Mouse (Mus musculus) CD4-positive, CD25-positive, alpha-beta regulatory T cell, adult 2 months (primary cell): ENCODE data around the gene Tcf19.
A peak's percentile ranks its signal among the peaks of the same experiment; 100 is the strongest.

ENCODE experiments used
- DNase-seq: peaks from one replicate; pipeline ENCODE4 v3.0.0-alpha.2; 2012; ENCODE audit warnings: low read depth, low spot score

Gene Tcf19

DNA sequence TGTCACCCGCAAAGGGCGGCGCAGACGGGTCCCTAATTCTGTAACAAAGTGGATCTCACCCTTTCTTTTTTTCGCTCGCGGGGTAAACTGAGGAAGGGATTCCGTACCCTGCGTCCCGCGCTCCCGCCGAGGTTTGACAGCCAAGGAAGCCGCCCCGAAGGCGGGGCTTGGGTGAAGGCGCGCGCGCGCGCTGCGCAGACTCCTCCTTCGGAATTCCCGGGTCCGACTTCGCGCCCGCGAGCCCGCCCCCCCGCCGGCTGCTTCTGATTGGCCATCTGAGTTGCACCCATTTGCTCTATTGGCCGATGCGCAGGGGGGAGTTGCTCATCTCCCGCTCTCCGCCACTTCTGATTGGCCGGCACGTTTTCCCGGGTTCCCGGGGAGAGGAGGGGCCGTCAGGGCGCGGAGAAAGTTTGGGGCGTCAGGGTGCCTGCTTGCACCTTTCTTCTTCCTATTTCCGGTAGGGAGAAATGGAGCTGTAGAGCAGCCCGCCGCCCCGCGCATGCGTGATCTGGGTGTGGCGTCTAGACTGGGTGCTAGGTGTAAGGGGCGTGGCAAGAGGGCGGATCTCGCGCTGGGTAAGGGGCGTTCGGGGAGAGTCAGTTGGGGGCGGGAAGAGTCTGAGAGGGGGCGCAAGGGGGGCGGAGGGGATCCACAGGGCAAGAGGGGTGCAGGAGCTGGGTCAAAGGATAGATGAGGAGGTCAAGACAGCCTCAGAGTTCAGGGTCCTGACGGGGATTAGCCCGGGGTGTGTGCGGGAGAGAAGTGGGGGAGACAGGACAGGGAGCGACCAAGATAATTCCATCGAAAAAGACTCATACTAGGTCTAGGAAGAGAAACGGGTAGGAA, at the start of gene Tcf19, which contains the start of gene Cchcr1:
Gene Tcf19, minus strand, starts transcription at position 173 of the 849 bp plus-strand sequence.
Gene Cchcr1, plus strand, starts transcription at position 449 of the 849 bp plus-strand sequence.
- peak; percentile 95 for DNase-seq

DNA sequence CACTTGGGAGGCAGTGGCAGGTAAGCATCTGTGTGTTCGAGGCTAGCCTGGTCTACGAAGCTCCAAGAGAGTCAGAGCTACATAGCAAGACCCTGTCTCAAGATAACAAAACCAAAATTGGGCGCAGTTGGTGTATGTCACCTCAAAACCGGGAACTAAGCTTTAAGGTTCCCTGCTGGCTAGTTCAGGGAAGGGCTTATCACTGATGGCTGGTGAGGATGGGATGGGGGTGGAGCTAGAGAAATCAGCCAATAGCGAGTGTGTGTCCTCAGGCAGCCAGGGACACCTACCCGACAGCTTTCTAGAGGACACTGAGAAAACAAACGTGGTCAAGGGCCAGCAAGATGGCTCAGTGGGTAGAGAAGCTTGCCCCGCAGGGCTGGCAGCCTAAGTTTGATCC, 41.6 kb upstream of the Tcf19 start:
- DNase-seq = no peak

DNA sequence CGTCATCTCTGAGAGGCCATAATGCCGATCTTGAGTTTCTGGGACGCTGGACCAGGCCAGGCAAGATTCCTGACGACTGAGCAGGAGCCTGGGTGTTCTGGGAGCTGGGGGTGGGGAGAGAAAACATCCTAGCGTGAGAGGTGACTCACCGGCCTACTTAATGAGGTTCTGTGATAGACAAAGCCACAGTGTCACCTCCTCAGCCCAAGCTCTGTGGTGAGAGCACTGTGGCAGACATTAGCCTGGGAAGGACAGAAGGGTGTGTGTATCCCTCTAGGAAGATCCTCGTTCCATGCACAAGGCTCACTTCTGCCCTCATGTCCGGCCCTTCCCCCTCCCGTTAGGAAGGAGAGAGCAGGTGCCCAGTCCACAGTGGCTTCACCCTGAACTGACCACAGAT, 40.7 kb upstream of the Tcf19 start:
- DNase-seq = no peak

DNA sequence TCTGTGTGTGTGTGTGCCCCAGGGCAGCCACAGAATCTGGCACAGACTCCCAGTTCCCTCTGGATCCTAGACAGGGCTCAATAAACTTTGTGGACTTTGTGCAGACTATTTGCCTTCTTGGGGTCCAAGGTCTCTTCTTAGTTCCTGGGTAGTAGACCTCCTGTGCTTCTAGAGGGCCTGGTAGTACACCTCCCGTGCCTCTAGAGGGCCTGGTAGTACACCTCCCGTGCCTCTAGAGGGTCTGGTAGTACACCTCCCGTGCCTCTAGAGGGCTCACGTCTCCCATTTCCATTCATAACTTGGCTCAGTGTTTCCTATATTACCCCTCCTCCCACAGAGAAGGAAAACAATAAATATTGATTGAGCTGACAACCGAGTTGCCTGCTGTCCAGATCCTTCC, 40.2 kb upstream of the Tcf19 start:
- DNase-seq = peak; percentile 71

DNA sequence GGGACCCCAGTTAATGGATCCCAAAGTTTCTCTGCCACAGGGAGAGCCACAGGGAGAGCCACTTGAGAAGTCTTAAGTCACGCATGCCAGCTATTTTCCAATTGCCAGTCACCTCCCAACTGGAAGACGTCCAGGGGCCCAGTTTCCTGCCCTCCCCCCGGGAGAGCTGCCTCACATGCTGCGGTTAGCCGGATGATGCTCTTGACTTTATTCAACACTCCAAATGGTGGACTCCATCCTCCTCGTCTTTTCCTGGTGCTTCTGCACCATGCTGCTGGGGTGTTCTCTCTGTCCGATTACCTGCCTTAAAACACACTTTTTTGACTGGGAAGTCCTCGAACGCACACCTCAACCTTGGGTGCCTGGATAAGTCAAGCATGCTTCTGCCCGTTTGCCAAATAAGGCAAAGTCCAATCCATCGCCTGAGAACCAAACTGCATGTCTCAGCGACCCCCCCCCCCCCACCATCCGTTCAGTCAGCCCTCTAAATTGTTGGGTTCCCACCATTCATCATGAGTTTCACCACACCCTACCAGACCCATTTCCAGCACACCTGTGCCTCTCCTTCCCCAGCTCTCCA, 39.7 kb upstream of the Tcf19 start:
- no peak for DNase-seq

DNA sequence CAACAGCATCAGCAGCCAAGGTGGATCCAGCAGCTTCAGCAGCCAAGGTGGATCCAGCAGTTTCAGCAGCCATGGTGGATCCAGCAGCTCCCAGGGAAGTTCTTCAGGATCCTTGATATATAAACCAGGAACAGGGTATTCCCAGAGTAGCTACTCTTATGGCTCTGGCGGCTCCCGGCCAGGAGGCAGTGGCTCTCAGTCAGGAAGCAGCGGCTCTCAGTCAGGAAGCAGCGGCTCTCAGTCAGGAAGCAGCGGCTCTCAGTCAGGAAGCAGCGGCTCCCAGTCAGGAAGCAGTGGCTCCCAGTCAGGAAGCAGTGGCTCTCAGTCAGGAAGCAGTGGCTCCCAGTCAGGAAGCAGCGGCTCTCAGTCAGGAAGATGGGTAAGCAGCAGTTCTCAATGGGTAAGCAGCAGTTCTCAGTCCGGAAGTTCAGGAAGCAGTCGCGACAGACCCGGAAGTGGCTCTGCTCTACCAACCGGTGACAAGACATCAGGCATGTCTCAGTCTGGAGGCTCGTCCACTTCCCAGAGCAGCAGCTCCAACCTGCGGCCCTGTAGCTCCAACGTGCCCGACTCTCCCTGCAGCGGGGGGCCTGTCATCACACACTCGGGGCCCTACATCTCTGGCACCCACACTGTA, 38.3 kb upstream of the Tcf19 start:
- DNase-seq = no peak

DNA sequence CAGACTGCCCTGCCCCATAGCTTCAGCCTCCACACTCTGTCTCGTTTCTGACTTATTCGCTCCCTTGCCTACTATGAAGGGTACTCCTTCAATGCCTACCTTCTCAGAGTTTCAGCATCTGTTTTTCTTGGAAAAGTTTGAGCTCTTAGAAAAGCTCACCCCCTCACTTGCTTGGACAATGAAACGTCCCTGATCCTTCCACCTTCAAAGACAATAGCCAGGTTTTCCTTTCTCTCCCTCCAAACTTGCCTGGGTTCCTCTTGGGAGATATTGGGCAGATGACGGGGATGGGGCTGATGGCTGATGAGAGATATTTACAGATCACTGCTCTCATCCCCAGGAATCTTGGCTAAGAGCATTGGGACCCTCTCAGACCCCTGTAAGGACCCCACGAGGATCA, 37.7 kb upstream of the Tcf19 start:
- DNase-seq = no peak

DNA sequence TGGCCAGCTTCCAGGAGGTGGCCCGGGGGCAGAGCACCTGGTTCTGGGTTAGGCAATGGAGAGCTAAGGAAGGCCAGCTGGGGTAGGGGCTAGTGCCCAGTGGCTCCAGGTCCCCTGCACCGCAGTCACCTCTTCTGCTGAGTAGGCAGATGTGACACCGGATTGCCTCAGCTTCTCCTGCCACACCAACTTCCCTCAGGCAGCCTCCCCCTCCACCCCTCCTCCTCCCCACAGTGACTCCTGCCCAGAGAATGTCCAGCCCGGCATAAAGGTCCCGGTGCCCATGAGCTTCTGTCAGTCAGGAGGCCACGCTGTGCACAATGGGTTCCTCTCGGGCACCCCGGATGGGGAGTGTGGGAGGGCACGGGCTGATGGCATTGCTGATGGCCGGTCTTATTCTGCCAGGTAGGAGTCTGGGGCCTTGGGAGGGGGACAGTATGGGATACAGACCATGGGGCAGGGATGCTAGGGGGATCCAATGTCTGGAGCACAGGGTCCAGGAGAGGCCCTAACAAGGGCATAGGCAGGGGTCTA, 35.3 kb upstream of the Tcf19 start, which contains the start of gene Cdsn:
Gene Cdsn, plus strand, starts transcription at position 248 of the 534 bp plus-strand sequence.
- no peak for DNase-seq

DNA sequence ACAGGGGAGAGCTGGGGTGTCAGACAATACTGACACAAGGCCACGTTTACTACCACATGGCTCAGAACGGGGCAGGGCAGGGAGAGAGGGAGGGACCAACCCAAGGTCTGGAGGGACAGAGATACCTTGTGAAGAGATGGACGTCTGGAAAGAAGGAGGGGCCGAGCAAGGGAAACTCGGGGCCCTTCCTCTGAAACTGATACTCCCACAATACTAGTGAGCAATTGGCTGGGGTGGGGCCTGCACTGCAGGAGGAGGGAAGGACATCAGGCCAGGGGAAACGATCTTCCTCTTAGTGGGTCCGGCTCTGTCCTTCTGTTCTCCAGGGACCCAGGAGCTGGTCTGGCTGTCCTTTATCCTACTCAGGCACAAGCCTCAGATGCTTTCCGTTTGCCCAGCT, 34.2 kb upstream of the Tcf19 start:
- DNase-seq = no peak

DNA sequence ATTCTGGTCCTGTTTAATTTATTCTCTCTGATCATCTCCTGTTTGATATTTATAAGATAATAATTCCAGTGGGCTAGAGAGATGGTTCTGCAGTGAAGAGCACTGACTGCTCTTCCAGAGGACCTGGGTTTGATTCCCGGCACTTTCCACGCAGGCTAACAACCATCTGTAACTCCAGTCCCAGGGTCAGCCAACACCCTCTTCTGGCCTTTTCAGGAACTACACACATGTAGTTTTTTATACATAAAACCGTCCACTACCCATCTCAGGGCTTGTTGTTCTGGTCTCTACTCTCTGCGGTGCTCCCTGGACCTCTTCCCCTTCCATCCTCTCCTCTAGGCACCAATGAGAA, 33.5 kb upstream of the Tcf19 start:
- DNase-seq = no peak

DNA sequence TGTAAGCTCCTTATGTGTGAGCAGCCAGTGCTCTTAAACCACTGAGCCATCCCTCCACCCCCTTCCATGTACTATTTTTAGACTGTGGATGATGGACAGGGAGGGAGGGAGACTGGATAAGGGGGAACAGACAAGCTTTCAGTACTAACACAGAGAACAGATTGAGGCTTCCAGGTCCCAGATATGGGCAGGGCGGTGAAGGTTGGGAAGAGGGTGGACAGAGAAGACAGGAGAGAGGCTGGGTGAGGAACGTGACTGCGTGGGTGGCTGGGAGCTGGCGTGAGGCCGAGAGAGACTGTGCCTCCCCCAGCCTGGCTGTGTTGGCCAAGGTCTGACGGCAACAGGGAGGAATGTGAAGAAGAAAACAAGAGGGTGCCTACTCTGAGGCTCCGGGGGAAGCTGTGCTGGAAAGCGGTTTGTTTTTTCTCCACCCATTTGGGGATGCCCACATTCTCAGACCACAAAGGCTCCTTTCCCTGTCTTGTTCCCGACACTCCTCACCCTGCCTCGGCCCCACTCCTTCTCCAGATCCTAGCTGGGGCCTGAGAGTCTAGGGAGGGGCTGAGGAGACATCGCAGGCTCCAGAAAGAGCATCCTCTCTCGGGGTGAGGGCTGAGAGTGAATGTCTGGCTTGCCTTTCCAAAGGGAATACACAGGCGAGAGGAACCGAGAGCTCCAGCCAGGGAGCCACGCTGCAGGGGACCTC, 33.0 kb upstream of the Tcf19 start:
- no peak for DNase-seq

DNA sequence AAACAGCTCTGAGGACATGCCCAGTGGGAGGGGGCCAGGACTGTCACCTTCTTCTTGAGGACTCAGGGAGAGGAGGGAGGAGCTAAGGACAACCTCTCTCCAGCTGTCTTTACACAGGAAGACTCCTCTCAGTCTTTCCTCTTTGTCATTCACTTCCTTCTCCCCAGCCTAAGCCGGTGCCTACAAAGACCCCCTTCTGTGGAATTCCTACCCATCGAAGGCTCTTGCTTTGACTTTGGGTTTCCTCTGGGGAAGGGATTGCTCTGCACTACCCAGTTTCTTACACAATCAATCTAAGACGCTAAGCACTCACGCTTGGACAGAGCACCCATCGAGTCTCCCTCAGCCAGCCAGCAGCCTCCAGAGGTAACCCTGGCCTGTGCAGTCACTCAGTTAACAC, 32.0 kb upstream of the Tcf19 start:
- DNase-seq = no peak

DNA sequence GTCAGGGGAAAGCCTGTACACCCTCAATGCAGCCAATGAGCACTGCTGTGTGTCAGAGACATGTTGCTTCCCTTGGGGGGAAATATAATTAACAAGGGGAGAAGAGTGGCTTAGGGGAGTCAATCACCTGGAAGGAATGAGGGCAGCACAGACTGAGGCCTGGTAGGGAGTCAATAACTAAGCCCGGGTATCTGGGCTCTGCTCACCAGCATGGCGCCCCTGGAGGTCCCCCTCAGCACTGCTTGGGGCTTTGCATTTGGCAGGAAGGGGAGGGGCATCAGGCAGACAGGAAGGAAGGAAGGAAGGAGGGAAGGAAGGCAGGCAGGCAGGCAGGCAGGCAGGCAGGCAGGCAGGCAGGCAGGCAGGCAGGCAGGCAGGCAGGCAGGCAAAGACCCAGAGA, 30.8 kb upstream of the Tcf19 start:
- DNase-seq = no peak

DNA sequence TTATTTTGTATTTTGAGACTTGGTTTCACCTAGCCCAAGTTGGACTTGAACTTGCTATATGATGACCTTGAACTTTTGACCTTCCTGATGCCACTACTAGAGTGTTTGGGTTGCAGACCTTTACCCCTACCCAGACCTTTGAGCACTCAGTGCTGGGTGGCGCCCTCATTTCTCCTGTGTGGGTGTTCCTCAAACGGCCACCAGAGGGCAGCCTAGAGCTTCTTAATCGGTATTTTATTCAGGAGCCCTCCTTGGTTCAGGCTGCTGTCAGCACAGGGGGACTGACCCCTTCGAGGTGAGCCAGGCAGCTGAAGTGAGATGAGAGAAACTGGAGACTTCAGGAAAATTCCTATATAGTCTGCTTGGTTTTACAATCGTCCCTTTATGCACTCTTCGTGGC, 28.1 kb upstream of the Tcf19 start:
- DNase-seq = peak; percentile 67

DNA sequence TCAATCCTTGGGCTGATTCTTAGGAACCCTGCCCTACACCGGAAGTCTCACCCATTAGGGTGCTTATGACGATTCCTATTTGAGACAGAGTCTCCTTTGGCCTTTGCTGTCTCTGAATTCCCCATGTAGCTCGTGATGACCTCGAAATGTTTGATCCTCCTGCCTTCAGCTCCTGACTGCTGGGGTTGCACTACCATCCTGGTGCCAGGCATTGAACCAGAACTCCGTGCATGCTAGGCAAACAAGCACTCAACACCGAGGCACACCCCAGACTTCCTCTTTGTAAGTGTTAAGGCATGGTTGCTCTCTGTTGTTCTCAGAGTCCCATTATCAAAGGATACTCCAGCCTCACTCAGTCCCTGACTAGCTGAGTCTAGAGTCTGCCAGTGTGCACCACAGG, 27.4 kb upstream of the Tcf19 start:
- no peak for DNase-seq

DNA sequence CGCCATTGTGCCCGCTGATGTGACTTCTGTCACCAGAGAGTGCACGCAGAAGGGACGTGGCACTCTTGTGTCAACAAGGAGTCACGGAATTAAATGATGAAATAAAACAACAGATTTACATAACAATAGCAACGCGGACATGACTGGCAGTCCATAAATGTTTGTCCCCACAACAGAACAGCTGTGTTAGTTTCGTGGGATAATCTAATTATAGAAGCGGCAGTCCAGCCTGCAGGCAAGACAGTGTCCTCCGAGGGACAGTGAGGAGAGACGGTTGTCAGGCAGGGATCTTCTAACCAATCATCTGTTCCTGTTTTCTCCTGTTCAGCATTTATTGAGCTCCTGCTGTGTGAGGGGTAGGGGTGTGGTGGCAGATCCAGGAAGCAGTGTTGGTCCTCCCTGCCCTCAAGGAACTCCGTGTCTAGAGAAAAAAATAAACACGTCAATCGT, 26.8 kb upstream of the Tcf19 start:
- DNase-seq = no peak

DNA sequence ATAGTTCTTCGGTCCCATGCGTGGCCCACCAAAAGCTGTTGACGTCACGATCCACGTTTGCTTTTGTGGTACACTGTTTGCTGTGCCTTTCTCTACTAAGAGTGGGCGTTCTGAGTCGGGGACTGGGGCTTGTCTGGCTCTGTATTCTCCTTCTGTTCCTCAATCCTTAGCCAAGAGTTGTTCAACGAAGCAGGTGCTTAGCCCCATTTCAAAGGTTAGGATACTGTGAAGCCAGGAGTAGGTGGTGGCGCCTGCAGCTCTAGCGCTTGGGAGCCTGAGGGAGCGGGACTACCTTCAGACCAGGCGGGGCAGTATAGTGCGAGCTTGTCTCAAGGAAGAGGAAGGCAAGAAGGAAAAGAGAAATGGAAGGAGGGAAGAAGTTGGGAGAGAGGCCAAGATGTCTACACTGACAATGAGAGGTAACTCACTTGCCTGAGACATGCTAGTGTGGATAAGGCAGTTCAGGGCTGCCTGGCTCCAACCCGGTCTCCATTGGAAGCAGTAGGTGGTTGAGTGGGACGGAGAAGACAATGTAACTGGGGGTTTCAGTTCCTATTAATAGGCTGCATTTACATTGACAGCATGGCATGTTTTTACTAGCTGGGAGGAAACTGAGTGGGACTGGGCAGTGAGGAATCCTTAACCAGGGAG, 26.3 kb upstream of the Tcf19 start:
- DNase-seq = no peak

DNA sequence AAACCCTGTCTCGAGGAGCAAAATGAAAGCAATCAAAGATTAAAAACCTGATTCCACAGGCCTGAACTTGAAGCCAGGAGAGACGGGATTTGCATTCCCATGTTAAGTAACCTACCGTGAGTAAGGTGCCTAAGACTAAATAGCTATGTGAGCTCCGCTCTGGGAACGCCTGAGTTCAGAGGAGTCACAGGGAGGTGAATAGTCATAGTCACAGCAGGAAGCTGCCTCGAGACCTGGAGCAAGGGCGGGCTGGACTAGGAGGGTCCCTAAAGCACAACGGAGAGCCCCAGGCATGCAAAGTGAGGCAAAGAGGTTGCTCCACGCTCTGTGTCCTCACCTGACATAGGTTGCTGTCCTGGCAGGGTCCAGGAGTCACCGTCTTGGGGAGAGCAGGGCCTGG, 22.9 kb upstream of the Tcf19 start:
- DNase-seq = no peak

DNA sequence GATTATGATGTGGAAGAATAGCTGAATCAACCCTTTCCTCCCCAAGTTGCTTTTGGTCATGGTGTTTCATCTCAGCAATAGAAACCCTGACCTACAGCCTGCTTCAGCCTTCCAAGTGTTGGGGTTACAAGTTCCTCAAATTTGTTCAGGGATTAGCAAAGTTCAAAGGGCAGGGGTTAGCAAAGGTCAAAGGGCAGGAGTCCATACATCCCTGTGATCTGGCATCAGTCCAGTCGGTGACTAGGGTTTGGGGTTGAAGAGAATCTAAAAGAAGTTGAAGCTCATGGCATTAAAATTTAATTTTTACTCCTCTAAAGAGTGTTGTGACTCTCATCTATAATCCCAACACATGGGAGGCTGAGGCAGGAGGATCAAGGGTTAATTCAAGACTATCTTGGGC, 21.9 kb upstream of the Tcf19 start:
- no peak for DNase-seq

DNA sequence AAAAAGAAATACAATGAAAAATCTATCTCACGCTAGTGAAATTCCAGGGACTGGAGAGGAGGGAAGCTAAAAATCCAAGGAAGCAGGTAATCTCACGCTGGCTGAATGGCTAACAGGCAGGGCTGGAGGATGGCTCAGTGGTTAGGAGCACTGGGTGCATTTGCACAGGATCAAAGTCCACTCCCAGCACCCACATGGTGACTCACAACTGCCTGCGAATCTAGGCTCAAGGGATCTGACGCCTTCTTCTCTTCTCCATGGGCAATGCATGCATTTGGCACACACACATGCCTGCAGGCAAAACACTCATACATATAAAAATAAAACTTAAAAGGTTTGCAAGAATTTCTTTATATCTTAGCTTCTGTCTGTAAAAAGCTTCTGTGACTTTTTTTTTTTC, 20.8 kb upstream of the Tcf19 start:
- no peak for DNase-seq

DNA sequence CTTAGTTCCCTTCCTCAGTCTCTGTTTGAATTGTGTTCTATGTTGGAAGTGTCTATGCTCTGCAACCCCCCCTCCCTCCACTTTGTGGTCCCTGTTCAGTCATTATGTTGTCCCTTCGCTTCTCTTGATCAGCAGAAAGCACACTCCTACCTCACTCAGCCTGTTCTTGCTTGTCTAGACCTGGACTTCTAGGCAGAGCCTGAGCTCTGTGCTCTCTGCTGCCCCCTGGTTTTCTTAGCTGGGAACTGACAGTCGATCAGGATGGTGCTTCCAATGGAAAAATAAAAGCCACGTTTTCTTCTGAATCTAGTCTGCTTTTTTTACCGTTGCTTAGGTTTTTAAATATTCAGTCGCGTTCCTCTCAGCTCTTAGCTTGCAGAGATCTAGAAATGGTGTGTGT, 17.7 kb upstream of the Tcf19 start:
- peak; percentile 85 for DNase-seq
